Mouse (Mus musculus) heart, adult 18-20 months (tissue): ENCODE measurements at regions not wholly inside any gene's neighbourhood (a gene's known extent, or its start where the extent isn't known, plus 50 kb on each side); places are given as distances from the start of the nearest gene placed in this dataset.

Experiments
- DNase-seq, 2 experiments: peaks; one replicate each; pipeline ENCODE4 v3.0.0; 2021 to 2022; ENCODE audit warnings: mixed read lengths in 1 of 2

- DNase-seq: no peak
Observed at GRCm38 (mm10) chrX:158451792-158452191, 408.7 kb upstream of the Cnksr2 start.

DNA sequence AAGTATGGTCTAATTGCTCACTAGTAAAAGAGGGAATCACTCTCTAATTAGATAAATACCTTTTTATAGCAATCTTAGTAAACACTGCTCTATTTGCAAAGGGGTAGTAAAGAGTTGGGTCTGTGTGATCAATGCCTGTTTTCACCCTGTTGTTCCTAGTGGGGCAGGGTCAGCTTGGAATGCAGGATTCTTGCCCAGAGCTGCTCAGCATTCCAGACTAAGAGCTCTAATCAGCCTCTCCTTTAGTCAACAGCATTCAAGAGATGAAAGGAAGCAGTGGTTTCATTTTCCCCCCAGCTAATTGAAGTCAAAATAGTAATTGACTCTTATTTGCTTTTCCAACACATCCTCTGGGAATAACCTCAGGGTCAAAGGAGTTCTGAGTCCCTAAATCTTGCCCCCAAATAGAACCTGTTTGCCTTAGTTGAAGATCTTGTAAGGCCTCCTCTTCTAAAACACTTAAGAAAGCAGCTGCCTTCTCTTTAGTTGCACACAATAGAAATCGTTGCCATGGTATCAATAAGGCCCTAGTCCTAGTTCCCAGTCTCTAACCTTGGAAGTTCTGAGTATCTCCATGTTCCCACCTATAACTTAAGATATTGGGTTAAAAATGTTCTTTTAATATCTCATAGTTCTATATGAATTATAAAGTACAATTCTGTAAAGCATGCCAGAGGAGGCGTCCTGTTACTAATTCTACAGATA lies 380.6 kb upstream of the Cnksr2 start:
- DNase-seq: no peak

- no peak for DNase-seq
Observed at GRCm38 (mm10) chrX:158394184-158394894, 351.2 kb upstream of the Cnksr2 start.

DNA sequence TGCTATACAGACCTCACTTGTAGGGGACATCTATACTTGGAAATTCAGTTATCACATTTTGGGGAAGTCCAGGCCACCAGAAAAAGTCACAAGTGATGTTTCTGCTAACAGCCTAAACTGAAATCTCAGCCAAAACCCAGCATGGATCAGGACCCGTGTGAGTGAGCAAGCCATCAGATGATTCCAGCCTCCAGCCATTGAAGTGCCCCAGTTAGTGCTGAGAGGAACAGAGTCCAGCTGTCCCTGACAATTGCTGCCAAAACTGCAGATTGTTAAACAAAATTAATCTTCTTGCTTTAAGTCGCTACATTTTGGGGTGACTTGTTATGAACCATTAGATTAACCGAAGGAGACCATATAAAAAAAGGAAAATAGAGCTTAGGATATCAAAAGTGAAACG lies 332.7 kb upstream of the Cnksr2 start:
- DNase-seq: no peak

DNA sequence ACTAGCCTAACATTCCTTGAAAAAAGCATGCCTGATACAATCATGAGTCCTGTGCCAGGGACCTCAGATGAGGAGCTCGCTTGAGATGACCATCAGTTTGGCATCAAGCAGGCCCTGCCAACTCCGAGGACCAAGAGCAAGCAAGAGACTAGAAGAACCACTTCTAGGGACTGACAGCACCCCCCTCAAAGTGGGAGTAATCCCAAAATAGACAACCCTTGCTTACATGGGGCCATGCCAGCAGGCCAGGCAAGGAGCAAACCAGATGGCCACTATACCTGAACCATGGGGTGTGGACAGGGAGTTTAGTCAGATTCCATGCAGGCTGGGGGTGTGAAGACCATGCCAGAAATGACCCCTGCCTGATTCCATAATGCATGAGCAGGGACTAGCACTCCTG lies 330.1 kb upstream of the Cnksr2 start:
- peak in 1 of 2 experiments; percentile 0 for DNase-seq
